Mouse (Mus musculus) heart, embryonic 10.5 days (tissue): Measurements from ENCODE around the gene Bahcc1. TPM values are rescaled to one million over a fixed set of nuclear protein-coding genes. Genes with fewer than 3 reads are reported as not detected.
A peak's percentile ranks its signal among the peaks of the same experiment; 100 is the strongest.

ENCODE experiments used
- DNase-seq: peaks from one replicate; pipeline ENCODE4 v3.0.0-alpha.2; 2017; ENCODE audit warnings: low spot score
- H3K27ac ChIP-seq: fragments of 300-500 bp; sonication (generic); 2 replicates; pipeline ENCODE4 v1.5.1; 2016; ENCODE audit warnings: mild to moderate bottlenecking
- H3K27me3 ChIP-seq: fragments of 300-500 bp; sonication (generic); 2 replicates; pipeline ENCODE4 v1.6.1; 2016; ENCODE audit warnings: mild to moderate bottlenecking; ENCODE audit not compliant: poor library complexity, insufficient read depth, severe bottlenecking
- H3K36me3 ChIP-seq: fragments of 300-500 bp; sonication (generic); 2 replicates; pipeline ENCODE4 v1.6.1; 2016; ENCODE audit warnings: mild to moderate bottlenecking, moderate library complexity
- H3K4me1 ChIP-seq: fragments of 300-500 bp; sonication (generic); 2 replicates; pipeline ENCODE4 v1.6.1; 2016; ENCODE audit warnings: mild to moderate bottlenecking
- H3K4me3 ChIP-seq: fragments of 300-500 bp; sonication (generic); 2 replicates; pipeline ENCODE4 v1.5.1; 2016; ENCODE audit warnings: mild to moderate bottlenecking, moderate library complexity
- H3K9me3 ChIP-seq: fragments of 300-500 bp; sonication (generic); 2 replicates; pipeline ENCODE4 v1.6.1; 2016; ENCODE audit warnings: mild to moderate bottlenecking, moderate library complexity
- WGBS: fragments of 180-500 bp; shearing (Covaris S2); methylation state at CpG from one replicate; pipeline ENCODE4 v1.1.7; 2016; 5-methylcytosine and 5-hydroxymethylcytosine counted together
- polyA plus RNA-seq: library from polyadenylated mRNA; unstranded; fragments of >200 nt; fragmentation: Nextera tagmentation; extraction: Ambion mirVana; gene quantifications from 2 replicates; pipeline ENCODE4 v1.2.1, GENCODE M21; 2016

The Bahcc1 gene
- polyA plus RNA-seq, 1 experiment from 2014 or later, result 12.9 TPM

DNA sequence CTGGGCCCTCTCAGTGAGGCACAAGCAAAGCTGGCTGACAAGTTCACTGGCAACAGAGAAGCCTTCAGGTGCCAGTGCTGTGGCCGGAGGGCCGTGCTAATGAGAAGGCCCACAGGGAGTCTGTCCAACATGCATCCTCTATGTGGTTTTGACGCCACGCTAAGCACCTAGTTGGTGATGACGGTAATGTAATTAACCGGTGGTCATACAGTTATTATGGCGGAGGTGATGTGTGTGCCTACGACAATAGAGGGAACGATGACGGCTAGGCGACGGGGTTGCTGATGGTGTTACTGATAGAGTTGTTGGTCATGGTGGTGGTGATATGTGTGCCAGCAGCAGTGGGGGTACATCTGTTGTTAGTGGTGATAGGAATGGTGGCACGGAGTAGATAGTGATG, 25.2 kb downstream of the Bahcc1 start:
- no peak overlapping the region for H3K27ac ChIP-seq
- no peak overlapping the region for H3K4me3 ChIP-seq
- no peak for DNase-seq
- no peaks in the 10 kb centered on the region for H3K27me3 ChIP-seq
- WGBS, result 94% methylated on average over 13 of the region's 13 CpGs
- H3K4me1 ChIP-seq, result peaks cover 93% of the 10 kb centered on the region
- H3K36me3 ChIP-seq, result peaks cover 22% of the 10 kb centered on the region
- no peaks in the 10 kb centered on the region for H3K9me3 ChIP-seq

DNA sequence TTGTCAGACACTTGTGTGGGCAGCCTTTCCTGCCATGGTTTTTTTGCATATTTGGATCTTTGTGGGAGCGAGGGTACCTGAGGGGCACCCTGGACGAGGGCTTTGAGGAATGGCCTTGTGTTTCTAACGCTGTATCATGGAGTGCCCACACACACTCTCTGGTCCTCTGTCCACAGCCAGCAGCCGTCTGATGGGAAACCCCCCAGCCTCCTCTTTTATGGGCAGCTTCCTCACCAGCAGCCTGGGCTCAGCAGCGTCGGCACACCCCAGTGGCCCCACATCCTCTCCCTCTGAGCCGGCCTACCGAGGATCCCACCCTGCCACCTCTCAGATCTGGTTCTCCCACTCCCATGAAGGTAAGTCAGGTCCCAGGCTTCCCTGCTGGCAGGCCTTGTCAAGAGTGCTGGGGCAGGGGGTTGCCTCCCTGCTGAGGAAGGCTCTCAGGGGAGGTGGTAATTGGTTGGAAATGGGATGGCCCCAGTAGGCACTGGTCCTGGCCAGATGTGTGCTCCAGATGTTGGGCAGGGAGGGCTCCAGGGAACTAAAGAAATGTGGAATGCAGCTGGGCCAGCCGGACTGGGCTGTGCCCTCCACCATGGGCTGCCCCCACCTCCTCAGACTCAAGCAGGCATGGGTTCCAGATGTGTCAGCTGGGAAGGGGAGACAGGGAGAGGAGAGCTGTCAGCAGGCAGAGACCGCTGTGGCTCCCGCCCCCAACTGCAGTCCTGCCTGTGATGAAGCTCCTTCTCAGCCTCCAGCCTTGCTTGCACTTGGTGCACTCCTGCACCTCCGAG, 26.3 kb downstream of the Bahcc1 start:
- Histone ChIP-seq H3K36me3 (peaks cover 29% of the 10 kb centered on the region), H3K9me3 (no peaks in the 10 kb centered on the region), H3K27ac (peak overlapping the region; percentile 24; the same call in 1 of the 2 replicates), H3K27me3 (no peaks in the 10 kb centered on the region), H3K4me3 (no peak overlapping the region), H3K4me1 (peaks cover 92% of the 10 kb centered on the region)
- WGBS, result 49% methylated on average over 12 of the region's 12 CpGs
- no peak for DNase-seq

DNA sequence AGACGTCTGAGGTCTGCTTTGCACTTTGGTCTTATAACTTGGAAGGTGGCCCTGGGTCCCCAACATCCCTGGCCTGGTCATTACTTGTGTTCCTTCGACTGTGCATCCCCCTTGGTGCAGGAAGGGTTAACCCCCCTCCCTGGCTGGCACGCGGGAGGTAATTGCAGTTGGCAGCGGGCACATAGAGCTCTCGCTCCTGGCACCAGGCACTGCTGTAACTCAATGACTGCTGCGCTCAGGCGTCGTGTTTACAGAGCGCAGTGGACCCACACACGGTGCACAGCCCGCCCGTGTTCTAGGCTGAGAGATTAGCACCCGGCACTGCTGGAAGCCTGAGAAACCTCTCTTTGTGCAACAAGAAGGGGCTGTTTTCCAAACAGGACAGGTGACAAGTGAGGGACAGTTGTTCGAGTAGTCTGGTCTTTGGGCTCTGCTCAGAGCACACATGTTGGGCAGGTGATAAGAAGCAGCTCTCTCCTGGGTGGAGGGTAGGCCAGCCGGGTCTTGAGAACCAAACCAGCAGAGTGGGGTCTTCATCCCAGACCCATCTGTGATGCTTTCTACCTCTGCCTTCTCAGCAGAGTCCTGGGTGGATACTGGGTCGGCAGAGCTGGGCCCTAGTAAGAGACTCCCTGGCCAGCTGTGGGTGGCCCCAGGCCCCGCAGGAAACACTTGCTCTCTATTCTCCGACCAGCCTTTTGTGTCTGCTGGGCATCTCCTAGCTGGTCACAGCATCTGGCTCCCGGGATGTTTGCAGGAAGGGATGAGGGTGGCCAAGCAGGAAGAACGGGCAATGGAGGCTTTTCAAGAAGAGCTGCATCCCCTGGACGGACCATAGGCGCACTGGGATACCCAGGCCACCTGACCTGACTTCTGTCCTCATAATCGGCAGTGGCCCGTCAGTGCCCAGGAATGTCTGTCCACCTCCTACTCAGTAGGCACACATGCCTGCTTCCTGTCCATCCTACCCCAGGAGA, 27.3 kb downstream of the Bahcc1 start:
- Histone ChIP-seq H3K4me1 (peaks cover 92% of the 10 kb centered on the region), H3K27ac (peak overlapping the region; percentile 48; the same call in 1 of the 2 replicates), H3K36me3 (peaks cover 29% of the 10 kb centered on the region), H3K27me3 (no peaks in the 10 kb centered on the region), H3K9me3 (no peaks in the 10 kb centered on the region), H3K4me3 (no peak overlapping the region)
- no peak for DNase-seq
- 76% methylated on average over 25 of the region's 25 CpGs for WGBS

GRCm38 (mm10) chr11:120260769-120261150, 28.0 kb downstream of the Bahcc1 start:
- no peak for DNase-seq
- WGBS, result 83% methylated on average over 6 of the region's 6 CpGs
- Histone ChIP-seq H3K9me3 (no peaks in the 10 kb centered on the region), H3K36me3 (peaks cover 32% of the 10 kb centered on the region), H3K4me1 (peaks cover 91% of the 10 kb centered on the region), H3K27me3 (no peaks in the 10 kb centered on the region), H3K4me3 (no peak overlapping the region), H3K27ac (peak overlapping the region; percentile 38; the same call in 1 of the 2 replicates)

GRCm38 (mm10) chr11:120261416-120262355, 28.9 kb downstream of the Bahcc1 start:
- H3K36me3 ChIP-seq, result peaks cover 40% of the 10 kb centered on the region
- H3K9me3 ChIP-seq, result no peaks in the 10 kb centered on the region
- WGBS, result 55% methylated on average over 20 of the region's 20 CpGs
- H3K4me3 ChIP-seq, result no peak overlapping the region
- no peak for DNase-seq
- peaks cover 91% of the 10 kb centered on the region for H3K4me1 ChIP-seq
- H3K27me3 ChIP-seq, result no peaks in the 10 kb centered on the region
- H3K27ac ChIP-seq, result peak overlapping the region; percentile 38

- H3K36me3 ChIP-seq, result peaks cover 41% of the 10 kb centered on the region
- WGBS, result 34% methylated on average over 8 of the region's 8 CpGs
- peaks cover 88% of the 10 kb centered on the region for H3K4me1 ChIP-seq
These were observed 29.7 kb downstream of the Bahcc1 start for GRCm38 (mm10) chr11:120262356-120262901.

GRCm38 (mm10) chr11:120263176-120263575, 30.4 kb downstream of the Bahcc1 start:
- H3K4me1 ChIP-seq, result peaks cover 88% of the 10 kb centered on the region
- H3K9me3 ChIP-seq, result no peaks in the 10 kb centered on the region
- WGBS, result 86% methylated on average over 3 of the region's 3 CpGs
- peaks cover 43% of the 10 kb centered on the region for H3K36me3 ChIP-seq
- peak overlapping the region; percentile 74 for H3K27ac ChIP-seq
- DNase-seq, result no peak
- H3K27me3 ChIP-seq, result no peaks in the 10 kb centered on the region
- H3K4me3 ChIP-seq, result no peak overlapping the region

More at GRCm38 (mm10) chr11:120262356-120262901, 29.7 kb downstream of the Bahcc1 start:
- no peaks in the 10 kb centered on the region for H3K9me3 ChIP-seq
- DNase-seq, result peak; percentile 86
- H3K27ac ChIP-seq, result peak overlapping the region; percentile 38
- H3K4me3 ChIP-seq, result no peak overlapping the region
- no peaks in the 10 kb centered on the region for H3K27me3 ChIP-seq

DNA sequence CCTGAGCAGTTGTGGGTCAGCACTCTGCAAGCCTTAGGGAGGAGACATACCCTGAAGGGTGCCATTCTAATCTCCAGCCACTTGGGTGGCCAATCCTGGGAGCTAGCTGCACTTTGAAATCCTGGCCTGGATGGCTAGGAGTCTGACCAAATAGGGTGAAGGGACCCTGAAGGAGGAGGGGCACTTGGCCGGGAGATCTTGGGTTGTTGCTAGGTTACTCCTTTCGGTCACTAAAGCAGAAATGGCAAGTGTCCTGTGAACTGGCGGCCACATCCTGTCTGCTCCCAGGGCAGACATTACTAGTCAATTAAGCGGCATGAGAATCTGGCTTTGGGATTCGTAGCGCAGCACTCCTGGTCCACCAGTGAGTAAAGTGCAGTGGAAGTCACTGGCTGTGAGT, 31.3 kb downstream of the Bahcc1 start:
- H3K4me1 ChIP-seq, result peaks cover 91% of the 10 kb centered on the region
- H3K9me3 ChIP-seq, result no peaks in the 10 kb centered on the region
- H3K36me3 ChIP-seq, result peaks cover 42% of the 10 kb centered on the region
- H3K27me3 ChIP-seq, result no peaks in the 10 kb centered on the region
- WGBS, result 53% methylated on average over 6 of the region's 6 CpGs
- peak overlapping the region; percentile 74 for H3K27ac ChIP-seq
- H3K4me3 ChIP-seq, result 0 out of 2 replicates have a peak overlapping the region, but pooled peaks have one; percentile 6
- DNase-seq, result no peak

DNA sequence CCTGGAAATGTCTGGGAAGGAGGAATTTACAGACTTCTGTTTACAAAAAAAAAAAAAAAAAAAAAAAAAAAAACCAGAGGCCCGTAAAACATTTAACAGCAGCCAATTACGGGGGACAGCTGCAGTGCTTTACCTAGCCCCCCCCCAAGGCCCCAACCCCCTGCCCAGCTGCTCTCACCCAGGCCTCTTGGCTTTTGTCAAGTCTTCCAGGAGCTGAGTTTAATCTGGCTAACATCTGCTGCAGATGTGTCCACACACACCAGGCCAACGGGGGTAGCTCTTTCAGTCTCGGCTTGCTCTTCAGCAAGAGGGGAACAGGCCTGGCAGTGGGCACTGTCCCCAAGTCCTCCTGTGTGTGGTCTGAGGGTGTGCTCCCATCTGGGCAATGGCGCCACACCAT, 32.7 kb downstream of the Bahcc1 start:
- Histone ChIP-seq H3K36me3 (peaks cover 41% of the 10 kb centered on the region), H3K4me3 (no peak overlapping the region)

DNA sequence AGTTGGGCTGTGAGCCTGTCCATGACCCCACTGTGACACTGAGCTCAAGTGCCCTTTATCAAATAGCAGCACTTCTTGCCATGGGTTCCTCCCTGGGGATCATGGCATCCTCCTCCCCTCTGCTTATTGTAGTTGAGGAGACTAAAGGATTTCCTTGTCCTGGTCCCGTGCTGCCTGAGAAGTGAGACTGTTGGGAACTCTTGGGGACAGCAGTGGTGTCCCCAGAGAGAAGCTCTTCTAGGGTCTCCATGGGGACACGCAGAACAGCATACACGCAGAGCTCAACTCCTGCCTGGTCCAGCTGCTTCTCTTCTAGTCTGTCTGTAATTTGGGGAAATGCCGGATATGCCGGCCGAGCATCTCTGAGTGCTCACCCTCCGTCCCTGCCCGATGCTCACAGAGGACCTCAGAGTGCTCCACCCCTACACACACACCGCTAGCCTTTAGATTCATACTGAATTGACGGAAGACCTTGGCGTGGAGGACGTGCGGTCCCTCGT, 33.6 kb downstream of the Bahcc1 start:
- Histone ChIP-seq H3K27me3 (no peaks in the 10 kb centered on the region), H3K4me1 (peaks cover 81% of the 10 kb centered on the region), H3K4me3 (no peak overlapping the region), H3K27ac (0 out of 2 replicates have a peak overlapping the region, but pooled peaks have one; percentile 30), H3K9me3 (no peaks in the 10 kb centered on the region), H3K36me3 (peaks cover 42% of the 10 kb centered on the region)
- no peak for DNase-seq
- WGBS, result 85% methylated on average over 14 of the region's 14 CpGs

More for the DNA sequence above, 32.7 kb downstream of the Bahcc1 start:
- peaks cover 89% of the 10 kb centered on the region for H3K4me1 ChIP-seq
- no peaks in the 10 kb centered on the region for H3K27me3 ChIP-seq
- DNase-seq, result no peak
- WGBS, result 72% methylated on average over 5 of the region's 5 CpGs
- 0 out of 2 replicates have a peak overlapping the region, but pooled peaks have one; percentile 30 for H3K27ac ChIP-seq
- no peaks in the 10 kb centered on the region for H3K9me3 ChIP-seq

GRCm38 (mm10) chr11:120267274-120267673, 34.5 kb downstream of the Bahcc1 start:
- DNase-seq, result no peak
- Histone ChIP-seq H3K4me3 (no peak overlapping the region), H3K9me3 (no peaks in the 10 kb centered on the region), H3K36me3 (peaks cover 52% of the 10 kb centered on the region), H3K27me3 (no peaks in the 10 kb centered on the region), H3K4me1 (peaks cover 79% of the 10 kb centered on the region), H3K27ac (0 out of 2 replicates have a peak overlapping the region, but pooled peaks have one; percentile 31)
- WGBS, result 85% methylated on average over 2 of the region's 2 CpGs
